Mouse (Mus musculus): Measurements from ENCODE around the gene Mtf1.

Gene Mtf1

GRCm38 (mm10) chr4:124850933-124851658, 49.2 kb downstream of the Mtf1 start, which contains the start of gene 1110065P20Rik:
Gene 1110065P20Rik, minus strand, starts transcription at chr4:124851196.
- DNase-seq (ENCODE audit: low read depth, low spot score) = peak; percentile 77

- DNase-seq (ENCODE audit: low read depth, low spot score) = no peak
These were observed 54.4 kb downstream of the Mtf1 start for GRCm38 (mm10) chr4:124856294-124856693.

DNA sequence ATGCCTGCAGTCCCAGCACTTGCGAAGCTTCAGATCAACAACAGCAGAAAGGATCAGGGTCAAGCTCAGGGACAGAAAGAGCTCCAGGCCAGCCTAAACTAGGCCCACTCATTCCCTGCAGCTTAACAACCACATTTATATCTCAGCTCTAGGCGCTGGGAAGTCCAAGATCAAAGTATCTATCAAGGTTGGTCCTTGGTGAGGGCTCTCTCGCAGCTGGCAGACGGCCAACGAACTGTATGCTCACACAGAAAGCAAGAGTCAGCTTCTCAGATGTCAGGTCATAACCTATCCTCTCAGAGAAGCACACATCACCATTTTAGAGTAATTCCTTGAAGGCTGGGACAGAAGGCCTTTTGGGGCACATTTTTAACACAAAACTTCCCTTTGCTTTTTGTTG, 56.5 kb downstream of the Mtf1 start:
- no peak for DNase-seq (ENCODE audit: low read depth, low spot score)

DNA sequence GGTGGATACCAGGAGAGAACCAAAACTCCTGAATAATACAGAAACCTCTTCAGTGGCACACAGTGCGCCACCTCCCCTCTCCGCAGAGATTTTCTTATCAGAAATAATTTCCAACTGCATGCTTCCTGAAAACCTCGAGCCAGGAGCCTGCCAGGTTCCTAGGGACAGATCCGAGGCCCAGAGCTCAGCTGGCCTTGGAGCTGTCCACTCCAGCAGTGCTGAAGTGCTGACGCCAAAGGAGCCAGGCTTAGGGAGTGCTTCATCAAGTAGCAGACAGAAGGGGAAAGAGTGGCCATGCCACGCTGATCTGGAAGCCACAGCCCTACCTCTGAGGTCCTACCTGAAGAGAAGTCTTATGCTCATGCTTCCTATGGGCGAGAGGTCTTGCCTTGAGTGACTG, 58.5 kb downstream of the Mtf1 start:
- peak; percentile 11 for DNase-seq (ENCODE audit: low read depth, low spot score)

DNA sequence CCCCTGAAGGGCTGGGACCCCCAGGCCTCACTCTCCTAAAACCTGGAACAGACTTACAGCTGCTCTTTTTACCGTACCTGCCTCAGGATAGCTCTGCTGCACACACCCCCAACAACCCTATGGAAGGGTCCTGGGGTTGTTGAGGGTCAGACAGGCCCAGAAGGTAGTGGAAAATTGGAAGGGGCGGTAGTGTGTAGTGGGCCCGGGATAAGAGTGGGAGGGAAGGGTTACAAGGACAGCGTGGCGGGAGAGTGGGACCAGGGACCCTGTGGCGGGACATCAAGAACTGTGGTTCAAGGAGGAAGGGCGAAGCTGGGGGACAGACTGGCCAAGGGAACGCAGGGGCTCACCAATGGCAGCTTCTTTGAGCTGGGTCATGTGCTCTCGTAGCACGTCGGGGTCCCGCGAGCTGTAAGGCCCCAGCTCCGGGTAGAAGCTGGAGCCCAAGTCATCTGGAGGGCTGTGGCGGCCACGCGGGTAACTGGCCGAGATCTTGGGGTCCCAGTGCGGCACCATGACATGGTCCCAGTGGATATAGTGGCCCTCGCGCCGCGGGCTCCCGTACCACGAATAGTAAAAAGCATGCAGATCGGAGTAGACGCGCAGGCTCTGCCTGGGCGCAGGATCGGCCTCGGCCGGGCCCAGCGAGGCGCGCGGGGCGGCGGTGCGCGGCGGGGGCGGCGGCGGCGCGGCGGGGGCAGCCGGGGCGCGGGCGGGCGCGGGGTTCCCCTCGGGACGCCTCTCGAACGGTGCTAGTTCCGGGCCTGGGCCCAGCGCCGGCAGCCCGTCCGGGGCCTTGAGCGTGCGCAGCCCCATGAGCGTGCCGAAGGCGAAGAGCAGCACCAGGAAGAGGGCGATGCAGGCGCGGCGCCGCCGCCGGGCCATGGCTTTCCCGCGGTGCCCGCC, 59.6 kb downstream of the Mtf1 start, which contains the start of gene Maneal:
Maneal (minus strand) TSS at position 889 of the 906 bp plus-strand sequence.
- DNase-seq (ENCODE audit: low read depth, low spot score) = no peak

DNA sequence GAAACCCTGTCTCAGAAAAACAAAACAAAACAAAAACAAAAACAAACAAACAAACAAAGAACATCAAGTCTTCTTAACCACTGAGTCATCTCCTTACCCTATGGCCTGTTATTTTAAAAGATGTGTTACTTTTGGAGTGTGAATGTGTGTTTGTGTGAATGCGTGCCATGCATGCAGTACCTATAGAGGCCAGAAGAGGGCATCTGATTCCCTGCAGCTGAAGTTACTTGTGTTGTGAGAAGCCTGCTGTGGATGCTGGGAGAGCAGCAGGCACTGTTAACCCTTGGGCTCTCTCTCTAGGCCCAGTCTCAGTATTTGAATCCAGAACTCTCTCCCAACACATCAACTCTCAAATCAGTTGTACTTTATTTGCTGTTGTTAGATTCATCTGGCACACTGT, 70.8 kb downstream of the Mtf1 start:
- DNase-seq (ENCODE audit: low read depth, low spot score) = no peak

DNA sequence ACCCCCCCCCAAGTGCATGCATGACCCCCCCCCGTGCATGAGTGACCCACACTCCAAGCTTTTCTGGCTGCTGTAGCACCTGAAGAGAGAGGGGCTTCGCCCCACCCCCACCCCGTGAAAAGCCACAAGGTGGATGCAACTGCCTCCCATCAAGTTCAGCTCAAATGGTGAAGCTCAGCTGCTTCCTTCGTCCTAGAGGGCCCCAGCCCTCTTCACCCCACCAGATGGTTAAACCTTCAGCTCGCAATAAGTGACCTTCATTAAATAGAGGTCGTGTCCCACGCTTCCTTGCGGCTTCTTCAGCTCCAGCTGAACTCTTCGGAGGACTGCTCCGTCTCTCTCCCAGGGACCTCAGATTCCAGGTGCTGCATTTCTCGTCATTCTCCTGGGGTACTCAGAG, 78.7 kb downstream of the Mtf1 start, which contains the start of gene Epha10:
Epha10 (plus strand) TSS at position 301 of the 400 bp plus-strand sequence.
- no peak for DNase-seq (ENCODE audit: low read depth, low spot score)

DNA sequence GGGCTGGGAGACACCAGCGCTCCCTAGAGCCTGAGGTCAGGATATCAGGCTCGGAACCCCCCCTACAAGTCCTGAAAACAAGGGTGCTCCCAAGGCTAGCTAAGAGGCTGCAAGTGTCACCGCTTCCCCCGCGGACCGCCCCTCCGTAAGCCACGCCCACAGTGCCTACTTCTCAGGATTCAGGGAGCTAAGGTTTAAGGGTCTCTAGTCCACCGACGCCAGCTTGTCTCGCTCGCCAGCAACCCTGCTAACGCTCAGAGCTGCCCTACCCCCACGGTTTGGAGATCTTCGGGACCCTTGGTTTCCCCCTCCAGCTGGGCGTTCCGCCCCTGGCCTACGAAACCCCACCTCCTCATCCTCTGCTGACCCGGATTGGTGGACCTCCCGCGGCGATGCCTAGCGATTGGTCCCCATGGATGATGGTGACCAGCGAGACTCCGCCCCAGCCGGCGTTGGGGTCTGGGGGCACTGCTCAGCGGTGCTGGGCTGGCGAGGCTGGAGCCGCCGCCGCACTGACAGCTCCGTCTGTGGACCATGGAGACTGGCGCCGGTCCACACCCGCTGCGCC, 79.5 kb downstream of the Mtf1 start:
- DNase-seq (ENCODE audit: low read depth, low spot score) = no peak

DNA sequence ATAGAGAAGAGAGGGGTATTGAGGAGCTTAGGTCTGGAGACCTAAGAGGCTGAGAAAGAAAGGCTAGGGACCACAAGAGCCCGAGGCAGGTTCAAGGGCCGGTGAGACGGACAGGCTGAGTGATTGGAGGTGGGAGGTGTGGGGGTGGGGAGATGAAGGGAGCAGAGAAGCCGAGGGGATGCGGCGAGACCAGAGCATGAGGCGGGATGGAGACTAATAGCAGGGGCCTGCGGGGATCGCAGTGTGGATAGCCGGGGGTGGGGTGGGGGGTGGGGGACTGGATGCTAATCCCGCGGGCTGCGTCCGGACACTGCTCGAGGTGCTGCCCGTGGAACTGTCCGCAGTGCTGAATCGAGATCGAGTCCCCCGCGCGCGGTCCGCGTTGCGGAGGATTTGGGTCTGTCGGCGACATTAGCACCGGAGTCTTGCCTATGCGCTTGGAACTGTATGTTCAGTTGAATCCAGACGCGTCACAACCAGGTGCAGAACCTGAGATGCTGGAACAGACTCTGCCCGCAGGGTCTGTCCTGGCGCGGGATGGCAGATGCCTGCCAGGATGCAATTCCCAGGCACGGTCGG, 80.3 kb downstream of the Mtf1 start:
- no peak for DNase-seq (ENCODE audit: low read depth, low spot score)

GRCm38 (mm10) chr4:124888702-124889101, 86.8 kb downstream of the Mtf1 start:
- no peak for DNase-seq (ENCODE audit: low read depth, low spot score)

GRCm38 (mm10) chr4:124889935-124890334, 88.0 kb downstream of the Mtf1 start:
- DNase-seq (ENCODE audit: low read depth, low spot score) = no peak

DNA sequence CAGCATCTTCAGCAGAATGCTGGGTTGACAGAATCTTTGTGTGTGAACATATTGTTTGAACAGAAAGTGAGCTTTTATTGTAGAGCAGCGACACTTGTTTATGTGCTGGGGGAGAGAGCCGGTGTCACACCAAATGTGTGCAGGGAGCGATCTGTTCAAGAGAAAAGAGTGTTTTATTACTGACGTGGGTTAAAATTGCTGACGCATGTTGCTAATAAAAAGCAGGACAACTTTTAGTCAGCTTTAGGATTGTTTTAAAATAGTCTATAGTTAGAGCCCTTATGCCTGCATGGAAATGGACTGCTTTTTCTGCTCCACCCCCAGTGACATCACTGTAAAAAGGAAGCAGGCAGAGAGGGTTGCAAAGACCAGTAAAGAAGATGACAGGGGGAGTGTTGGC, 88.9 kb downstream of the Mtf1 start:
- no peak for DNase-seq (ENCODE audit: low read depth, low spot score)

DNA sequence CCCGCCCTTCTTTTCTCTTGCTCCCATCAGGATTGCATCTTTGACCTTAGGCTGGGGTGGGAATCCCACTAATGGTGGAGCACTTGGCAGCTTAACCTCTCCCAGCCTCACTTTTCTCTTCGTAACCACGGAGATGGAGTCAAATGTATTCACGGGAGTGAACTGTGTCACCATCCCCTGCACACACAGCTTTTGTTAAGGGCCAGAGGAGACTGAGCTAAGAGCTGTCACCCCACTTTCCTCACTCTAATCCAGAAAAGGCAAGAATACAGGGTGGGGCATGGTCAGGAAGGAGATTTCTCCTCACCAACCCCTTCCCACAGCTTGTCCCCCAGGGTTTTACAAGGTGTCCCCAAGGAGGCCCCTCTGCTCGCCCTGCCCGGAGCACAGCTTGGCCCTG, 91.9 kb downstream of the Mtf1 start:
- no peak for DNase-seq (ENCODE audit: low read depth, low spot score)

DNA sequence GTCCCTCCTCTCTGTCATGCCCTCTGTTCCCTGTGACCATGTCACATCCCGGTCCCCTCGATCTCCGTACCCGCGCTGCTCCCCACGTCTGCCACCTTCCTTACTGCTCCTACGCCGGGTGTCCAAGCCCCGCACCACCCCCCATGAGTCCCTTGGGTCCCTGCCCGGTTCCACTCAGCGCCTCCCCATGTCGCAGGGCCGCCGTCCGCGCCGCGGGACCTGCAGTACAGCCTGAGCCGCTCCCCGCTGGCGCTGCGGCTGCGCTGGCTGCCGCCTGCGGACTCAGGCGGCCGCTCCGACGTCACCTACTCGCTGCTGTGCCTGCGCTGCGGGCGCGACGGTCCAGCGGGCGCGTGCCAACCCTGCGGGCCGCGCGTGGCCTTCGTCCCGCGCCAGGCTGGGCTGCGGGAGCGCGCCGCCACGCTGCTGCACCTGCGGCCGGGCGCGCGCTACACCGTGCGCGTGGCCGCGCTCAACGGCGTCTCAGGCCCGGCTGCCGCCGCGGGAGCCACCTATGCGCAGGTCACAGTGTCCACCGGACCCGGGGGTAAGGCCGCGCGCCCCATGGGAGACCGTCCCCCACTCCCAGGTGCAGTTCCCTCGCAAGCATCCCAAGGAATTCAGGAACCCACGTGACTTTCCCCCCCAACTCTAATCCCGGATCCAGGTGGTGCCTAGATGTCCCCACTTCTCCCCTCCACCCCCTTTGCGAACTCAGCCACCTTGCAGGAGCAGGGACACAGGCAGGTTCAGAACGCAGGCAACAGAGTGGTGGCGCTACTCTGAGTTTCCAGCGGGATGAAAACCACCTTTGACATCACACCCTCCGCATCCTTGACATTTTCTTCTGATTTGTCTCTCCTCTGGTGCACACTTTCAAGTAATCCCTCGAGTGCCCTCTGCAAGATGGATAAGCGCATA, 92.9 kb downstream of the Mtf1 start:
- no peak for DNase-seq (ENCODE audit: low read depth, low spot score)

DNA sequence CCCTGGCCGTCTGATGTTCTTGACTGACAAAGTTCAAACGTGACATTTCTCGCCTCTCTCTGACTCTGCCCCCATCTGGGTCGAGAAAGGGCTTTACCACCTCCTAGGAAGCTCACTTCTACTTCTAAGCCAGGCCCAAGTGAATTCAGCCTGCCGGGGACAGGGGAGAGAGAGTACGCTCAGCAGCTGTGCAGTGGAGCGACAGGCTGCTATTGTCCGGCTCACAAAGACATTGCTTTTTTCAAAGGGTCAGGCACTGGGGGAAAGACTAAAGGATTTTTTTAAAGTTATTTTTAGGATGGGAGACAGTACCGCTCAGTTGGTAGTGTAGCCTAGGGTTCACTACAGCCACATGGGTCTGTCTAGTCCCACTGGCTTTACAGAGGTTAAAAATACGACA, 96.5 kb downstream of the Mtf1 start:
- DNase-seq (ENCODE audit: low read depth, low spot score) = no peak

All from A20 (cell line).